Comparison of ENCODE assay signal across 30 mouse cellular contexts in genomic region chr17:63421864-63422263, GRCm38 (mm10).
DNase-seq lines count a peak whose midpoint lies in the region; ATAC-seq and TF ChIP-seq lines count a peak whose summit lies in the region.
"Had no signal": no experiment of that assay in that cellular context is flagged by ENCODE, and none has a peak within 500 bp of the region (broad histone marks: within the 10 kb centered on the region; RNA-seq: fewer than 3 reads in every experiment).

No protein-coding gene starts in this region.

- peak; percentile 9 for DNase-seq in lung, postnatal 36 days
- DNase-seq in lung, postnatal 10 days: no peak
- DNase-seq in CH12.LX (ENCODE audit: extremely low read depth): peak; percentile 56
- no peak for DNase-seq in layer of hippocampus, postnatal 10 days (ENCODE audit: low spot score in 2 of 2)
- DNase-seq in testis, postnatal 10 days (ENCODE audit: low spot score): no peak
- DNase-seq in thymus, postnatal 4 days: no peak
- DNase-seq: adrenal gland, adult 2 months; adrenal gland, postnatal 36 days; cerebellum, adult 2 months; cerebellum, postnatal 25 days; gastrocnemius, postnatal 36 days; kidney, postnatal 14 days; liver, postnatal 0 days; lung, postnatal 14 days; thymus, adult 18-20 months; thymus, postnatal 36 days had no signal

- peaks cover 3 to 13% of the 10 kb centered on the region in 2 experiments; a peak in 3 of 4 replicates for H3K4me1 ChIP-seq in CH12.LX (ENCODE audit: control insufficient read depth in 1 of 2, insufficient read depth in 2 of 2)
- H3K4me1 ChIP-seq: embryonic facial prominence, embryonic 12.5 days; heart, embryonic 10.5 days; heart, embryonic 15.5 days; hindbrain, embryonic 12.5 days; limb, embryonic 13.5 days; liver, embryonic 12.5 days; midbrain, embryonic 12.5 days; neural tube, embryonic 13.5 days had no signal

- peaks cover 0 to 11% of the 10 kb centered on the region in 2 experiments for H3K36me3 ChIP-seq in CH12.LX (replicated peaks in 1 of 2; ENCODE audit: control insufficient read depth in 1 of 2, insufficient read depth in 1 of 2, low read length in 1 of 2)
- H3K36me3 ChIP-seq: embryonic facial prominence, embryonic 12.5 days; heart, embryonic 15.5 days; hindbrain, embryonic 12.5 days; liver, embryonic 12.5 days; midbrain, embryonic 12.5 days; neural tube, embryonic 13.5 days had no signal

- no peaks in the 10 kb centered on the region for H3K27me3 ChIP-seq in CH12.LX (replicated peaks)
- H3K27me3 ChIP-seq: embryonic facial prominence, embryonic 12.5 days; heart, embryonic 15.5 days; hindbrain, embryonic 12.5 days; limb, embryonic 13.5 days; liver, embryonic 12.5 days; megakaryocyte, embryonic 14.5 days; midbrain, embryonic 12.5 days; neural tube, embryonic 13.5 days had no signal

- dilution Hi-C loops in CH12.LX (cut with MboI; ENCODE audit: extremely low pct_ligation_motif_present, extremely low pct_unique_long_range_greater_than_20kb, low sequenced_read_pairs): no loop called here

- peaks cover 2% of the 10 kb centered on the region for H3K9me3 ChIP-seq in CH12.LX (replicated peaks; ENCODE audit: low read length)
- H3K9me3 ChIP-seq: embryonic facial prominence, embryonic 12.5 days; heart, embryonic 10.5 days; heart, embryonic 15.5 days; hindbrain, embryonic 12.5 days; limb, embryonic 13.5 days; liver, embryonic 12.5 days; megakaryocyte, embryonic 14.5 days; midbrain, embryonic 12.5 days; neural tube, embryonic 13.5 days had no signal

- no peak for TF ChIP-seq CTCF in CH12.LX (conservative IDR thresholded peaks at IDR 0.05 in 1 of 2, IDR thresholded peaks at IDR 0.05 in 1 of 2; ENCODE audit: low read depth in 2 of 2, low read length in 2 of 2)

- H3K4me2 ChIP-seq in CH12.LX (ENCODE audit: insufficient read depth, low read depth, poor library complexity, severe bottlenecking): no peak overlapping the region
- H3K4me2 ChIP-seq: embryonic facial prominence, embryonic 12.5 days; heart, embryonic 15.5 days; hindbrain, embryonic 12.5 days; limb, embryonic 13.5 days; liver, embryonic 12.5 days; midbrain, embryonic 12.5 days; neural tube, embryonic 13.5 days had no signal

- H3K27ac ChIP-seq in CH12.LX (ENCODE audit: insufficient read depth, low read depth): no peak overlapping the region
- H3K27ac ChIP-seq: embryonic facial prominence, embryonic 12.5 days; heart, embryonic 10.5 days; heart, embryonic 15.5 days; hindbrain, embryonic 12.5 days; limb, embryonic 13.5 days; liver, embryonic 12.5 days; midbrain, embryonic 12.5 days; neural tube, embryonic 13.5 days had no signal

- no peak overlapping the region for H3K4me3 ChIP-seq in CH12.LX (replicated peaks in 1 of 3; ENCODE audit: low read depth in 2 of 3, low read length in 2 of 3, poor library complexity in 1 of 3)
- H3K4me3 ChIP-seq: embryonic facial prominence, embryonic 12.5 days; heart, embryonic 10.5 days; heart, embryonic 15.5 days; hindbrain, embryonic 12.5 days; limb, embryonic 13.5 days; liver, embryonic 12.5 days; megakaryocyte, embryonic 14.5 days; midbrain, embryonic 12.5 days; neural tube, embryonic 13.5 days had no signal

- no peak for TF ChIP-seq RAD21 in CH12.LX (IDR thresholded peaks at IDR 0.05; ENCODE audit: low read depth, low read length)

- in situ Hi-C loops in CH12.LX (cut with MboI; ENCODE audit: low pct_ligation_motif_present, low pct_unique_long_range_greater_than_20kb, low sequenced_read_pairs): no loop called here

- no peak for TF ChIP-seq POLR2A in CH12.LX (IDR thresholded peaks at IDR 0.05; ENCODE audit: low read depth, low read length)

- H3K9ac ChIP-seq in CH12.LX (ENCODE audit: insufficient read depth, low read depth): no peak overlapping the region
- H3K9ac ChIP-seq: embryonic facial prominence, embryonic 12.5 days; heart, embryonic 15.5 days; hindbrain, embryonic 12.5 days; limb, embryonic 13.5 days; liver, embryonic 12.5 days; liver, postnatal 0 days; midbrain, embryonic 12.5 days; neural tube, embryonic 13.5 days had no signal

- peak; percentile 94 for ATAC-seq in common myeloid progenitor, adult 5-6 weeks (replicated peaks; ENCODE audit: low read depth, poor library complexity, severe bottlenecking)
- 0 out of 2 replicates have a peak, but pooled peaks have one; percentile 56 for ATAC-seq in monocyte, adult 5-6 weeks (replicated peaks; ENCODE audit: insufficient number of reproducible peaks, low FRiP score, low TSS enrichment, poor library complexity, severe bottlenecking)
- ATAC-seq: activated CD4-positive, CD25-positive, alpha-beta regulatory T cell, adult 4 months; forebrain, embryonic 14.5 days; intestine, embryonic 16.5 days; liver, embryonic 12.5 days; liver, postnatal 0 days had no signal

- no peaks in the 10 kb centered on the region for H3K79me2 ChIP-seq in CH12.LX (replicated peaks; ENCODE audit: control insufficient read depth, extremely low read depth, insufficient read depth, poor library complexity, severe bottlenecking)

- no peak for TF ChIP-seq EP300 in CH12.LX (IDR thresholded peaks at IDR 0.05; ENCODE audit: low read length)

TF ChIP-seq in CH12.LX, 34 proteins besides CTCF, POLR2A, EP300 and RAD21:
- peak; percentile 65; the same call in 1 of the 2 replicates for TF ChIP-seq CHD2 (IDR thresholded peaks at IDR 0.05; ENCODE audit: low read length)
- no peak for TF ChIP-seq NELFE (IDR thresholded peaks at IDR 0.05; ENCODE audit: low read depth, low read length)
- no peak for TF ChIP-seq JUN (IDR thresholded peaks at IDR 0.05; ENCODE audit: insufficient read depth, low read depth, low read length)

Comparison
In these comparisons a context has a peak if more than half of its experiments do, and no peak if none do; other contexts are left out.
1. DNase-seq: peak in lung, postnatal 36 days (single experiment) and CH12.LX (single experiment); none in lung, postnatal 10 days (single experiment), layer of hippocampus, postnatal 10 days (0 of 2), testis, postnatal 10 days (single experiment) and thymus, postnatal 4 days (single experiment).